Mouse (Mus musculus) right cerebral cortex, postnatal 14 days (tissue): ENCODE data around the gene Ccnb2.
A peak's percentile ranks its signal among the peaks of the same experiment; 100 is the strongest.

Experiments used
- DNase-seq: peaks from one replicate; pipeline ENCODE4 v3.0.0; 2022

The Ccnb2 gene

DNA sequence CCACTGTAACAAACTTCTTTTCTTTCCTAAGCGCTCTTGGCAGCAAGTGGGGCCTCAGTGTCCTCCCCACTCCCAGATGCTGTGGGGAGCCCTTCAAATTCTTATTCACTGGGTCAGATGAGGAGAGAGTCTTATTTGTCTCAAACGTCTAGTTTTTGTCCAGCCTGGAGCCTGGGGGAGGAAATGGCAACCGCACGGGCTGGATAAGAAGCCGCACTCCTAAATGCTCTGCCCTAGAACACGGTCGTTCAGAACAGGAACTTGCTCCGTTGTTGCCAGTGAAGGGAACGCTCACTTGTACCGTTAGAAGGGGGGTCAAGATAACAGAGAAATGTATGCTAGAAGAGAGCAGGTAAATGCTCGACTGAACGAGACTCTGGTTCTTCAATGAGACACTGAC is 39.3 kb downstream of the Ccnb2 start:
- no peak for DNase-seq

DNA sequence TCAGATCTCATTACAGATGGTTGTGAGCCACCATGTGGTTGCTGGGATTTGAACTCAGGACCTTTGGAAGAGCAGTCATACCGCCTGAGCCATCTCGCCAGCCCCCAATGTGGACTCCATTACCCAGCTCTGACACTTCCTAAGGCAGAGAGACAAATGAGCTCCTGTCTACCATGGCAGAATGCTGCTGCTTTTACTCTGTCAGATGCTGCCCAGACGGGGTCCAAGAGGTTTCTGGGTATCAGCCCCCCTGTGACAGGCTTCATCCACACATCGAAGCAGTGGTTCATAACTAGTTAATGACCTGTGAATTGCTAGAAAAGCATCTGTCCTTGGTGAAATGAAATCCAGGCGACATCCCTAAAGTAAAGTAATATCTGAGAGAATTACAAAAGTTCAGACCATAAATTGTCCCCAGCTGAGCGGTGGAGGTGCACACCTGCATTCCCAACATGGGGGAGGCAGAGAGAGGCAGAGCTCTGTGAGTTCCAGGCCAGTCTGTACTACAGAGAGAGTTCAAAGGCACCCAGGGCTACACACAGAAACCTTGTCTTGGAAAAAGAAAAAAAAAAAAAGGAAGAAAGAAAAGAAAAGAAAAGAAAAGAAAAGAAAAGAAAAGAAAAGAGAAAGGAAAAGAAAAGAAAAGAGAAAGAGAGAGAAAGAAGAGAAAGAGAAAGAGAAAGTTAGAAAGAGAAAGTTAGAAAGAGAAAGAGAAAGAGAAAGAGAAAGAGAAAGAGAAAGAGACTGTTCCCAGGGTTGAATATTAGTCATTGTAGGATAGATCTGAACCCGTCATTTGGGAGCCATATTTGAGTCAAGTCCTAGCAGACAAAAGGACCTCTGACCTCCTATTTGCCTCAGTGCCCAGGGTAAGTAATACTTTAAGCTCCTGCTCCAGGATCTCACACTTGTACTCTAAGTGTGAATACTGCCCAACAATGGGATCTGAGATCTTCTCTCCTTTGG is 41.6 kb downstream of the Ccnb2 start:
- no peak for DNase-seq

DNA sequence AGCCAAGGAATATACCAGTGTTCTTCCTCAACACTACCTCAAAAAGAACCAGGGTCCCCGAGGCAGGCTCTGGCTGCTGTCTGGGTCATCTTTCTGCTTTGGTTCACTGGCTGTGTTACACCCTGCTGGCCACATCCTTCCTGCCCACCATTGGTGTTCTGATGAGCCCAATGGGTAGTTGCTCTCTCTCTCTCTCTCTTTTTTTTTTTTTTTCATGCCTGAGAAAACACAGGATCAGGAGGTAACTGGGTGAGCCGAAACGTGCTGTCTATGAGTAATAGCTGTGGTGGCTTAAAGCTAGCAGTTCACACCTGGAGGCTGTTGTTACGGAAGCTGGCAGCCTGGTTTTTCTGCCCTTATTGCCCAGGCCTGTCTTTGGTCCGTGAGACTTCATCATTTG is 49.7 kb downstream of the Ccnb2 start:
- no peak for DNase-seq

DNA sequence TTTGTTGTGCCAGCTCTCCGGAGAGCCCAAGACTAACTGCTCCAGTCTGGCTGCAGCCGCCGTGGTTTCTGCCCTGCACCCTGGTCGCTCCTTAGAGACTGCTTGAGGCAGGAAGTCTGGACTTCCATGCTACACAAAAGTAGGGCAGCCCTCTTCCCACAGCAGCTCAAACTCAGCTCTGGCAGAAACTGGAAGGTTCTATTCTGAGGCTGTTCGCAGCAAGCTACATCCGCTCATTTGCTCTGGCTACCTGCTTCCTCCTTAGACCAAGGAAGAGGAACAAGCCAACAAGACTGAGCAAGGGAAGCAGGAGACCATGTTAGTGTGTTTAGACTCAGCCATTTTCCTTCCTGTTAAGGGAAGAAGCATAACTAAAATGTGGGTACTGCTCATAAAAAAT is 54.4 kb downstream of the Ccnb2 start:
- peak; percentile 23 for DNase-seq

DNA sequence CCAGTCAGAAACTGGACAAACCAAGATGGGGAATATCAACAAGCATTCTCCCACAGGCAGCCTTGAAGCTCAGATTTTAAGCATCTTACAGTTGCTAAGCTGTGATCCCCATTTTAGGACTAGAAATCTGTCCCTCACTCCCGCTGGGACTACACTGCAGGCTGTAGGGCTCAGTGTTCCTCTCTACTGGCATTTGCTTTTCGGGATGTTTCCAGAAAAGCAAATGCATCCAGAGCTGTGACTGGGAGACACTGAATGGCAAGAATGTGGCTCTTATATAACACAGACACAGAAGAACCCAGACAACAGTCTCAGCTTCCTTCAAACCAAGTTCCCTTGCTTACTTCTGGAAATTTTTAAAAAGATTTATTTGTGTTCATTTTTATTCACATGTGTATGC is 55.4 kb downstream of the Ccnb2 start:
- no peak for DNase-seq

DNA sequence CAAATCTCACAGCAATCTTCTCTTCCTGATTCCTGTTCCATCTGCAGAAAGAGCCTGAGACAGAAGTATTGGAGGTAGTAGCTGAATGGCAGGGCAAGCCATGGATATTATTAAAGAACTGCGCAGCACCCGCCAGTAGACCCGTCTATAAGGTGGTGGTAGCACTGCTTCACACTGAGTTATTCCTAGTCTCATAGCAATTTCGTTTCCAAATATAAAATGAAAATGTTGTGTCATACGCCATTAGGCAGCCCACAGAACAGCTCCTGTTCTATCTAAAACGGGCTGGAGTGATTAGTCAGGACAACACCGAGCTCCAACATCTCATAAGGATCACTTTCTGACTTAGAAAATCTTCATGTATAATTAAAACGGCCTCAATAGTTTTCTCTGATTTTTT is 56.6 kb downstream of the Ccnb2 start:
- no peak for DNase-seq

DNA sequence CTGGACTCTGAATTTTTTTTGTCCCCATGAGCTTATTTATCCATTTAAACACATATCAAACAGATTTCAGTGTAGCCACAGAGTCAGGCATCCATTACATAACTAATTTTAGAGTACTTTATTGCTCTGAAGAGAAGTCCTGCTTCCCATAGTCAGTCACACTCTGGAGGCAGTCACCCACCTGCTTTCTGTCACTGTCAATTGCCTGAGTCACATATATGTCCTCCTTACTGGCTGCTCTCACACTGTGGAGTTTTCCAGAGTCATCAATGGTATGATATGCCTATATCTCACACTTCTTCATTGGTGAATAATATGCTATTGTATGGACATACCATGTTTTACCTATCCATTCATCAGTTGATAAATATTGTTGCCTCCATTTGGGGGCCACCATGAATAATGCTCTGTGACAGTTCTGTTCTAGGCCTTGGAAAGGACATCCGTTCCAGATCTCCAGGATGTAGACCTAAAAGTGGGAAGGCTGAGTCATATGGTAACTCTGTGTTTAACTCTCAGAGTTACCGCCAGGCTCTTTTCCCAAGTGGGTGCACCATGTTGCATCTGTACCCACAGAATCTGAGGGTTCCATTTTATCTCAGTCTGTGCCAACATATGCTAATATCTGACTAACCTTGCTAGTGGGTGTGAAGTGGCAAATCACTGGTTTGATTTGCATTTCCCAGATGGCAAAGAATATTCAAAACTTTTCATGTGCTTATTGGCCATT is 61.8 kb downstream of the Ccnb2 start:
- no peak for DNase-seq
